Mouse (Mus musculus): ENCODE results near the gene Lypd3. TPM values are rescaled to one million over a fixed set of nuclear protein-coding genes. Genes with fewer than 3 reads are reported as not detected.
A peak's percentile ranks its signal among the peaks of the same experiment; 100 is the strongest.

The Lypd3 gene
- polyA plus RNA-seq, 1 experiment from 2014 or later, result 0.27 TPM

DNA sequence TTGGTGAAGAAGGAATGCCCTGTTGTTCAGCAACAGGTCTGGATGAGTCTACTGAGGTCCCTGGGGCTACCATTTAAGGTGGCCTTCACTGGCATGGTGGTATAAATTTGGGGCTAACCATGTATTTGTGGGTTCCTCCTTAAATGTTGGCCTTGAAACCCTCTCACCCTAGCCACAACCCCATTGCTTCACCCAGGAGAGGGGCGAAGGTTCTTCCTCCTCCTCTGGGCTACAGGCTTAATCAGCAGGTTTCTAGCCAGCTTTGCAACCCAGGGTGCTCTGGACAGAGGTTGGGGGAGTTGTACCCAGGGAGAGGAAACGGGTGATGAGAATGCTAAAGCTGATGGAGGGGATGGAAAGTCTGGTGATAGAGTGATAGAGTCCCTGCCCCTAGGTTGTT, 40.9 kb upstream of the Lypd3 start:
- no peak overlapping the region for H3K27ac ChIP-seq
- H3K27me3 ChIP-seq (ENCODE audit: control insufficient read depth, insufficient read depth, low read length), result 0 out of 2 replicates have a peak, but pooled peaks cover 3% of the 10 kb centered on the region
- H3K4me3 ChIP-seq (replicated peaks; ENCODE audit: low read length), result no peak overlapping the region
- peaks cover 15% of the 10 kb centered on the region for H3K4me1 ChIP-seq (replicated peaks; ENCODE audit: control insufficient read depth, insufficient read depth, low read length)
- ATAC-seq (ENCODE audit: low FRiP score), result no peak
- no peak overlapping the region for H3K4me2 ChIP-seq (replicated peaks)
- H3K9me3 ChIP-seq (ENCODE audit: control insufficient read depth, low read length), result no peaks in the 10 kb centered on the region
- no peak for DNase-seq (ENCODE audit: low spot score)
- no peak overlapping the region for H3K9ac ChIP-seq
- WGBS, result 77% methylated on average over 2 of the region's 2 CpGs
- H3K36me3 ChIP-seq (replicated peaks; ENCODE audit: control insufficient read depth, insufficient read depth), result no peaks in the 10 kb centered on the region

DNA sequence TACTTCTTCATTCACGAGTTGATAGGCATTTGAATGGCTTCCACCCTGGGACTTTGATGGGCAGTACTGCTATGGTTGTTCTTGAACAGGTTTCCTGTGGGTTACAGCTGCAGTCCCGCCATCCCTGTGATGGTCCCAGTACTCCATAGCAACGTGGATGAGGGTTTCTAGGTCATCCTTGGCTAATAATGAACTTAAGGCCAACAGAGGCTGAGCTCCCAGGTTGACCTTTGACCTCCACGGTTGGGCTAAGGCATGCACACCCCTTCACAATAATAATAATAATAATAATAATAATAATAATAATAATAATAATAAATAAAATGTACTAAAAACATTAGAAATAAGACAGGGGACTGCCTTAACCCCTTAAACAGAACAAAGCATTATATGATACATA, 38.2 kb upstream of the Lypd3 start:
- 71% methylated on average over 4 of the region's 4 CpGs for WGBS
- H3K36me3 ChIP-seq (replicated peaks; ENCODE audit: control insufficient read depth, insufficient read depth), result no peaks in the 10 kb centered on the region
- DNase-seq (ENCODE audit: low spot score) (no peak), ATAC-seq (ENCODE audit: low FRiP score) (no peak)
- peaks cover 13% of the 10 kb centered on the region for H3K4me1 ChIP-seq (replicated peaks; ENCODE audit: control insufficient read depth, insufficient read depth, low read length)
- no peak overlapping the region for H3K9ac ChIP-seq
- no peak overlapping the region for H3K4me2 ChIP-seq (replicated peaks)
- no peak overlapping the region for H3K27ac ChIP-seq
- H3K4me3 ChIP-seq (replicated peaks; ENCODE audit: low read length), result no peak overlapping the region
- no peaks in the 10 kb centered on the region for H3K9me3 ChIP-seq (ENCODE audit: control insufficient read depth, low read length)
- 0 out of 2 replicates have a peak, but pooled peaks cover 3% of the 10 kb centered on the region for H3K27me3 ChIP-seq (ENCODE audit: control insufficient read depth, insufficient read depth, low read length)

DNA sequence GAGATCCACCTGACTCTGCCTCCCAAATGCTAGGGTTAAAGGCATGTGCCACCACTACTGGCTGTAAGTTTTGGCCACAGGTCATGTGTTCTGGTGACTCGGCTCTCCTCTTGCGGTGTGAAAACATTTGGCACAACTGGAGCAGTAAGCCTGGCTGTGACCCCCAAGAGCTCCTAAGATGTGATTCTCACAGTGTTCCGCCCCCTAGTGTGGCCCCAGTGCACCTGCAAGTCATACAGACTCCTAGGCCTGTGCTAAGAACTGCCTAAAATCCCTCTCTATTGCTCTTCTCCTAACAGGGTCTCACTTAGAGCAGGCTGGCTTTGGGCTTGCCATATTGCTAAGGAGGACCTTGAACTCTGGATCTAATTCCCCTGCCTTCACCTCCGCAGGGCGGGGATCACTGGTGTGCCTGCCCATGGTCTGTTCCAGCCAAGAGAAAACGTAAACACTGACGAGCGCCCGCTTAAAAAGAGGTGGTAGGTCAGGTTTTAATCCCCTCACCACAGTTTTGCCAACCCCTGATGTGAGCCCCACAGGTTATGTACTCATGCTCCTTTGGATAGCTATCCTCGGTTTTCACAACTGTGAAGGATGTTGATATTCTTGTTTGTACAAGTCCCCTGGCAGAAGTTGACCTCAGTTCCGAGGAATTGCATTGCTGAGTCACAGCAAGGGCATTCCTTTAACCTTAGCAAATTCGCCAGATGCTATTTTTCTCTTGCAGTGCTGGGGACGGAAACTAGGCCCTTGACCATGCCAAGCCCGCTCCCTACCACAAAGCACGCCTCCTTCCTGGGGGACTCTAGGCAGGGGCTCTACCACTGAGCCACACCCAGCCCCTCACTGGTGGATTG, 36.9 kb upstream of the Lypd3 start:
- 78% methylated on average over 15 of the region's 15 CpGs for WGBS
- no peak overlapping the region for H3K27ac ChIP-seq
- ATAC-seq (ENCODE audit: low FRiP score), result no peak

DNA sequence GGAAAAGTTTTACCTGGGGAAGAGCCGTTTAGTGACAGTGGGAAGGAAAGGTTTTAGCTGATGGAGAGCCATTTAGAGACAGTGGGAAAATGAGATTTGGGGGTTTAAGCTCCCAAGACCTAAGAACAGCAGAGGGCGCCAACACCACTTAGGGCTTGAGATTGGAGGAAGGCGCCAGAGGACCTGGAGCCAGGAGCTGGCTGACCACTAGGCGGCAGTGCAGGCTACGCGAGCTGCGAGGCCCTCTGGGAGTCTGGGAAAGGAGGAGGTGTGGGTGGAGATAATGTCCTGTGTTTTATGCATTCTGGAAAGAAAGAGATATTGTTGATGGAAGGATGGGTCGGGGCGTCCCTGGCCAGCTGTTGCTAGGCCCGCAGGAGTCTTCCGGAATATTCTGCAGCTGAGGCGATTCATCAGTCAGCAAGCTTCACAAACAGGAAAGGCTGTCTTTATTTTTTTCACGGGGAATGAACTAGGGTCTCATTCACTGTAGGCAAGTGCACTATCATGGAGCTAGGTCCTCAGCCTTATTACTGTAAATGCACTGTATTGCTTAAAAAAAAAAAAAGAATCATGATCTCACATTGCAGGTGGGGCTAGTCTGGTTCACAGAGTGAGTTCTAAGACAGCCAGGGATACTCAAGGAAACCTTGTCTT, 35.3 kb upstream of the Lypd3 start:
- peak overlapping the region; percentile 50 for H3K9ac ChIP-seq
- H3K36me3 ChIP-seq (replicated peaks; ENCODE audit: control insufficient read depth, insufficient read depth), result no peaks in the 10 kb centered on the region
- H3K4me1 ChIP-seq (replicated peaks; ENCODE audit: control insufficient read depth, insufficient read depth, low read length), result no peaks in the 10 kb centered on the region
- peak; percentile 90 for ATAC-seq (ENCODE audit: low FRiP score)
- H3K4me2 ChIP-seq (replicated peaks), result peak overlapping the region; percentile 40
- peak; percentile 98 for DNase-seq (ENCODE audit: low spot score)
- H3K9me3 ChIP-seq (ENCODE audit: control insufficient read depth, low read length), result no peaks in the 10 kb centered on the region
- H3K4me3 ChIP-seq (replicated peaks; ENCODE audit: low read length), result peak overlapping the region; percentile 15; the same call in 1 of the 2 replicates
- WGBS, result 3% methylated on average over 13 of the region's 13 CpGs
- peak overlapping the region; percentile 10; the same call in 1 of the 2 replicates for H3K27ac ChIP-seq
- no peaks in the 10 kb centered on the region for H3K27me3 ChIP-seq (ENCODE audit: control insufficient read depth, insufficient read depth, low read length)

More for the DNA sequence above, 36.9 kb upstream of the Lypd3 start:
- no peak overlapping the region for H3K9ac ChIP-seq
- no peak overlapping the region for H3K4me3 ChIP-seq (replicated peaks; ENCODE audit: low read length)
- H3K4me1 ChIP-seq (replicated peaks; ENCODE audit: control insufficient read depth, insufficient read depth, low read length), result 0 out of 2 replicates have a peak, but pooled peaks cover 3% of the 10 kb centered on the region
- H3K4me2 ChIP-seq (replicated peaks), result no peak overlapping the region
- no peaks in the 10 kb centered on the region for H3K36me3 ChIP-seq (replicated peaks; ENCODE audit: control insufficient read depth, insufficient read depth)
- H3K9me3 ChIP-seq (ENCODE audit: control insufficient read depth, low read length), result no peaks in the 10 kb centered on the region
- 0 out of 2 replicates have a peak, but pooled peaks cover 3% of the 10 kb centered on the region for H3K27me3 ChIP-seq (ENCODE audit: control insufficient read depth, insufficient read depth, low read length)
- no peak for DNase-seq (ENCODE audit: low spot score)

DNA sequence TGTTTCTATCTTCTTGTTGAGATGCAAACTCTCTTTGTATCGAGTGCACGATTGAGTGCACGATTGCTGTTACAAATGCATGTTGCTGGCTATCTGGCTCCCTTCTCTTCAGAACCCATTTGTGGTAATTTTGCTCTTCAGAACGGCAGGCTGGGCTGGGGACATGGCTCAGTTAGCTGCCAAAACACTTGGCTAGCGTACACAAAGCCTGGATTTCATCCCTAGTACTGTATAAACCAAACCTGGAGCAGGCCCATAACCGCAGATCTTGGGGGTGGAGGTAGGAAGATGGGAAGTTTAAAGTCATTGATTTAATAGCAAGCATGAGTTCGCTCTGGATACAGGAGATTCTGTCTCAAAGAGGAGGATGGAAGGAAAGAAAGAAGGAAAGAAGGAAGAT, 30.8 kb upstream of the Lypd3 start:
- Histone ChIP-seq H3K4me3 (replicated peaks; ENCODE audit: low read length) (no peak overlapping the region), H3K4me2 (replicated peaks) (no peak overlapping the region), H3K27me3 (ENCODE audit: control insufficient read depth, insufficient read depth, low read length) (peaks cover 21% of the 10 kb centered on the region), H3K36me3 (replicated peaks; ENCODE audit: control insufficient read depth, insufficient read depth) (no peaks in the 10 kb centered on the region), H3K9ac (no peak overlapping the region), H3K4me1 (replicated peaks; ENCODE audit: control insufficient read depth, insufficient read depth, low read length) (no peaks in the 10 kb centered on the region), H3K9me3 (ENCODE audit: control insufficient read depth, low read length) (no peaks in the 10 kb centered on the region), H3K27ac (no peak overlapping the region)
- 87% methylated on average over 7 of the region's 7 CpGs for WGBS
- ATAC-seq (ENCODE audit: low FRiP score), result no peak
- DNase-seq (ENCODE audit: low spot score), result no peak

DNA sequence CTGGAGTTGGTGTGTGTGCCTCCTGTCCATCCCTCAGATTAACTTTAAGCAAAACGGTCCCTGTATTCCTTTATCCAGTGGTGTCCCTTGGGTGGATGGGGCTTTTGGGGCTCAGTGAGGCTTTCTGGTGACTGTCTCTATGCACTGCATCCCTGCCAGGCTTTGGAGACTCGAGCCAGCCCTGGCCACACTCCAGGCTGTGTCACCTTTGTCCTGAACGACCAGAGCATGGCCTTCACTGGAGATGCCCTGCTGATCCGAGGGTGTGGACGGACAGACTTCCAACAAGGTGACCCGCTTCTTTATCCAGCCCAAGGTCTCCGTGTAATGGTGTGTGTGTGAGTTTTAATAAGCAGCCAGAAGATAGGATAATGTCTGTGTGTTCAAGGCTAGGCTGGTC, 30.3 kb upstream of the Lypd3 start:
- H3K4me1 ChIP-seq (replicated peaks; ENCODE audit: control insufficient read depth, insufficient read depth, low read length), result peaks cover under 1% of the 10 kb centered on the region; the same call in 1 of the 2 replicates
- WGBS, result 77% methylated on average over 7 of the region's 7 CpGs
- H3K4me3 ChIP-seq (replicated peaks; ENCODE audit: low read length), result no peak overlapping the region
- ATAC-seq (ENCODE audit: low FRiP score) (no peak), DNase-seq (ENCODE audit: low spot score) (no peak)
- H3K9me3 ChIP-seq (ENCODE audit: control insufficient read depth, low read length), result no peaks in the 10 kb centered on the region
- H3K36me3 ChIP-seq (replicated peaks; ENCODE audit: control insufficient read depth, insufficient read depth), result no peaks in the 10 kb centered on the region
- peaks cover 26% of the 10 kb centered on the region for H3K27me3 ChIP-seq (ENCODE audit: control insufficient read depth, insufficient read depth, low read length)
- H3K4me2 ChIP-seq (replicated peaks), result no peak overlapping the region
- no peak overlapping the region for H3K27ac ChIP-seq
- H3K9ac ChIP-seq, result no peak overlapping the region

DNA sequence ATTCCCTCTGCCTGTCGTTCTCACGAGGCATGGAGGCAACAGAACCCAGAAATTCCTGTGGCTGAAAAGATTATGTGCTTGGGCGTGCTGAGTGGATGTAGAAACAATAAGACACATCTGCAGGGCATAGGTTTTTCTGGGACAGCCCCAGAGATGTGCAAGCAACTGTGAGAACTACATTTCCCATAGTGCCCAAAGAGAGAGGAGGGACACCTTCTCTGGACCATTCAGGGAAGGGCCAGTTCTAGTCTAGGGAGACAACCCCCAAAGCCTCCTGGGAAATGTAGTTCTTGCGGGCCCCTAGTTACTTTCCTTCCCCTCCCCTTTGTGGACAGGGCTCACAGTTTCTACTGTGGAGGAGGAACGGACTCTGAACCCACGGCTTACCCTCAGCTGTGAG, 28.3 kb upstream of the Lypd3 start:
- H3K36me3 ChIP-seq (replicated peaks; ENCODE audit: control insufficient read depth, insufficient read depth), result no peaks in the 10 kb centered on the region
- H3K9me3 ChIP-seq (ENCODE audit: control insufficient read depth, low read length), result no peaks in the 10 kb centered on the region
- peaks cover 46% of the 10 kb centered on the region for H3K27me3 ChIP-seq (ENCODE audit: control insufficient read depth, insufficient read depth, low read length)
- no peak overlapping the region for H3K9ac ChIP-seq
- H3K4me3 ChIP-seq (replicated peaks; ENCODE audit: low read length), result no peak overlapping the region
- WGBS, result 52% methylated on average over 6 of the region's 6 CpGs
- H3K27ac ChIP-seq, result no peak overlapping the region
- DNase-seq (ENCODE audit: low spot score) (peak; percentile 56), ATAC-seq (ENCODE audit: low FRiP score) (peak; percentile 83)
- H3K4me1 ChIP-seq (replicated peaks; ENCODE audit: control insufficient read depth, insufficient read depth, low read length), result peaks cover 12% of the 10 kb centered on the region; the same call in 1 of the 2 replicates
- no peak overlapping the region for H3K4me2 ChIP-seq (replicated peaks)

DNA sequence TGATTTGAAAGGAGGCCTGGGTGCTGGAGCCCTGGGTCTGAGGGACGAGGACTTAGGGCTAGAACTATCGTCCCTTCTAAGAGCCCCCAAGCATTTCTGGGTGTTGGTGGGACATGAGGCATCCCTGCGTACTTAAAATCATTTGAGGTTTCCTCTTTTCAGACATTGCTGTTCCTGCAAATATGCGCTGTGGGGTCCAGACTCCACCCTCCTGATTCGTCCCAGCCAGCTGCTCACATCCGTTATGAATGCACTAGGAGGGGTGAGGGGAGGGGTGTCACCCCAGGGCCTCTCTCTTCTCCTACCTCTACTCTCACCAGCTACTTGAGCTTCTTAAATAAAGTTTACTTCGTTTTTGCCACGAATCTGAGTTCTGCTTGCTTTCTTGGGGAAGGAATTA, 27.8 kb upstream of the Lypd3 start:
- Histone ChIP-seq H3K9me3 (ENCODE audit: control insufficient read depth, low read length) (no peaks in the 10 kb centered on the region), H3K4me3 (replicated peaks; ENCODE audit: low read length) (no peak overlapping the region), H3K27me3 (ENCODE audit: control insufficient read depth, insufficient read depth, low read length) (peaks cover 51% of the 10 kb centered on the region), H3K9ac (no peak overlapping the region), H3K4me1 (replicated peaks; ENCODE audit: control insufficient read depth, insufficient read depth, low read length) (peaks cover 12% of the 10 kb centered on the region; the same call in 1 of the 2 replicates), H3K27ac (no peak overlapping the region), H3K4me2 (replicated peaks) (no peak overlapping the region), H3K36me3 (replicated peaks; ENCODE audit: control insufficient read depth, insufficient read depth) (no peaks in the 10 kb centered on the region)
- no peak for DNase-seq (ENCODE audit: low spot score)
- WGBS, result 72% methylated on average over 8 of the region's 8 CpGs
- ATAC-seq (ENCODE audit: low FRiP score), result no peak

DNA sequence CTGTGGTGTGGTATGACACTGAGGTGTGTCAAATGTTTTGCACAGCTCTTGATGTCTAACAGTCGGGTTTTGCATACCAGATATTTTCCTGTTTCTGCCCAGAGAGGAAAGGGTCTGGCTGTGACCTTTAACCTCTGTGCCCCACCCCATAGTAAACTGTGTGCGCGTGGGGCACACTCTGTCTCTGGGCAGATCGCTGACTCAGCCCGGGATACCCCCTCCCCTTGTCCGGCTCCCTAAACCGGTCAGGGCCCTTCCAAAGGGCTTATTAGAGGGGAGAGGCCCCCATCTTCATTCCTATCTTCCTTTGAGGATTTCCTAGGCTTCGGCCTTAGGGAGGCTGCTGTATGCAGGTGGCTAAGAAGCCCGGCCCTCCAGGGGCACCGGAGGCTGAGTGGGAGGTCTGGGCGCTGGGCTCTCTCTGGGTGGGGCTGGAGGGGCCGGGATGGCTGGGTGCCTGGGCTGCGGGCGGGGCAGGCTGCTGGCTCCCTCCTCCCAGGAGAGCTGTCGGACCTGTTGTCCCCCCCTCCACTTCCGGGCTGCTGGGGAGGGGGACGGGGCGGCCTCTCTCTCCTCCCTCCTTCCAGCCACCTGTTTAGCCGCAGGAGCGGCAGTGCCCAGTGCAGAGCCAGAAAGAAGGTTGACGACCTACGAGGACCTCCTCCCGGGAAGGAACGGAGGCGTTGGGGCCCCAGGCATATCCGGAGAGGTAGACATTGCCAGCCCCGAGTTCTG, 26.0 kb upstream of the Lypd3 start, which contains the start of gene Phldb3:
Gene Phldb3 (plus strand): TSS at position 620 of the 735 bp plus-strand sequence.
- 3% methylated on average over 26 of the region's 27 CpGs for WGBS
- peaks cover 53% of the 10 kb centered on the region for H3K27me3 ChIP-seq (ENCODE audit: control insufficient read depth, insufficient read depth, low read length)
- peaks cover 12% of the 10 kb centered on the region; the same call in 1 of the 2 replicates for H3K4me1 ChIP-seq (replicated peaks; ENCODE audit: control insufficient read depth, insufficient read depth, low read length)
- H3K9ac ChIP-seq, result 0 out of 2 replicates have a peak within 1 kb of the TSS, but pooled peaks have one; percentile 1
- H3K4me3 ChIP-seq (replicated peaks; ENCODE audit: low read length), result peak within 1 kb of the TSS; percentile 22
- H3K36me3 ChIP-seq (replicated peaks; ENCODE audit: control insufficient read depth, insufficient read depth), result no peaks in the 10 kb centered on the region
- H3K27ac ChIP-seq, result no peak within 1 kb of the TSS
- H3K4me2 ChIP-seq (replicated peaks), result peak within 1 kb of the TSS; percentile 43
- ATAC-seq (ENCODE audit: low FRiP score) (no peak), DNase-seq (ENCODE audit: low spot score) (no peak)
- no peaks in the 10 kb centered on the region for H3K9me3 ChIP-seq (ENCODE audit: control insufficient read depth, low read length)
